Mouse (Mus musculus) MEL (cell line): ENCODE results near the gene St6galnac3. TPM values are rescaled to one million over a fixed set of nuclear protein-coding genes. Genes with fewer than 3 reads are reported as not detected.

ENCODE experiments used
- DNase-seq: peaks from one replicate; pipeline ENCODE4 v3.0.0; 2011; ENCODE audit warnings: low read depth, low spot score
- H3K27ac ChIP-seq: 2 replicates; pipeline ENCODE4 v1.5.1; 2012; ENCODE audit warnings: low read depth, mild to moderate bottlenecking, control low read depth, low read length, moderate library complexity; ENCODE audit not compliant: control insufficient read depth
- H3K27me3 ChIP-seq, 2 experiments: fragments of 150-350 bp in 1 of 2; sonication (generic) in 1 of 2; 2 replicates each; pipeline ENCODE4 v1.6.1; 2012; ENCODE audit warnings: low read length in 2 of 2, mild to moderate bottlenecking in 2 of 2, improper control_type of control experiment in 1 of 2, moderate library complexity in 1 of 2; ENCODE audit not compliant: insufficient read depth in 2 of 2, control insufficient read depth in 1 of 2
- H3K36me3 ChIP-seq, 2 experiments: 2 replicates each; pipeline ENCODE4 v1.6.1; 2012 to 2014; ENCODE audit warnings: low read length in 2 of 2, improper control_type of control experiment in 1 of 2, inconsistent platforms in 1 of 2, mild to moderate bottlenecking in 1 of 2; ENCODE audit not compliant: insufficient read depth in 2 of 2, control insufficient read depth in 1 of 2
- H3K4me1 ChIP-seq, 2 experiments: fragments of 150-350 bp in 1 of 2; sonication (generic) in 1 of 2; 2 replicates each; pipeline ENCODE4 v1.6.1; 2012; ENCODE audit warnings: low read length in 2 of 2, improper control_type of control experiment in 1 of 2, mild to moderate bottlenecking in 1 of 2; ENCODE audit not compliant: insufficient read depth in 2 of 2, control insufficient read depth in 1 of 2
- H3K4me3 ChIP-seq, 2 experiments: fragments of 150-350 bp in 1 of 2; sonication (generic) in 1 of 2; 2 replicates each; pipeline ENCODE4 v1.5.1; 2012; ENCODE audit warnings: low read depth in 2 of 2, low read length in 2 of 2, mild to moderate bottlenecking in 2 of 2, moderate library complexity in 2 of 2, control low read depth in 1 of 2, improper control_type of control experiment in 1 of 2; ENCODE audit not compliant: control insufficient read depth in 1 of 2, insufficient read depth in 1 of 2
- H3K79me2 ChIP-seq: 2 replicates; pipeline ENCODE4 v1.6.1; 2012; ENCODE audit warnings: mild to moderate bottlenecking, low read length, moderate library complexity; ENCODE audit not compliant: control insufficient read depth, poor library complexity, insufficient read depth
- H3K9ac ChIP-seq: 2 replicates; pipeline ENCODE4 v1.6.1; 2012; ENCODE audit warnings: low read depth, mild to moderate bottlenecking, control low read depth, low read length, moderate library complexity; ENCODE audit not compliant: control insufficient read depth, poor library complexity, severe bottlenecking
- H3K9me3 ChIP-seq: fragments of 150-350 bp; sonication (generic); replicated peaks from 2 replicates; pipeline ENCODE4 v1.6.1; 2012; ENCODE audit warnings: mild to moderate bottlenecking, low read length, improper control_type of control experiment, moderate library complexity; ENCODE audit not compliant: insufficient read depth
- CHD1 ChIP-seq: IDR thresholded peaks from 2 replicates; pipeline ENCODE4 v1.6.1; 2012; ENCODE audit warnings: low read depth, mild to moderate bottlenecking, inconsistent platforms, low read length, improper control_type of control experiment
- CTCF ChIP-seq, 3 experiments: IDR thresholded peaks in 2 of 3; conservative IDR thresholded peaks in 1 of 3; 2 replicates each; pipeline ENCODE4 v1.5.1; 2011 to 2012; ENCODE audit warnings: low read length in 3 of 3, low read depth in 2 of 3, mild to moderate bottlenecking in 2 of 3, improper control_type of control experiment in 1 of 3, inconsistent platforms in 1 of 3, mixed read lengths in 1 of 3, moderate library complexity in 1 of 3; ENCODE audit not compliant: control insufficient read depth in 1 of 3, insufficient read depth in 1 of 3, poor library complexity in 1 of 3, severe bottlenecking in 1 of 3
- E2F4 ChIP-seq: IDR thresholded peaks from 2 replicates; pipeline ENCODE4 v1.6.1; 2011; ENCODE audit warnings: low read depth, low read length, improper control_type of control experiment, borderline replicate concordance
- ELF1 ChIP-seq: IDR thresholded peaks from 2 replicates; pipeline ENCODE4 v1.6.1; 2014; ENCODE audit warnings: low read depth, mild to moderate bottlenecking, inconsistent platforms, low read length, improper control_type of control experiment, moderate library complexity
- GABPA ChIP-seq: IDR thresholded peaks from 2 replicates; pipeline ENCODE4 v1.6.1; 2012; ENCODE audit warnings: low read depth, mild to moderate bottlenecking, inconsistent platforms, low read length, improper control_type of control experiment, moderate library complexity
- KAT2A ChIP-seq: conservative IDR thresholded peaks from 2 replicates; pipeline ENCODE4 v1.6.1; 2012; ENCODE audit warnings: low read depth, low read length, improper control_type of control experiment, inconsistent platforms
- MAZ ChIP-seq: IDR thresholded peaks from 2 replicates; pipeline ENCODE4 v1.6.1; 2012; ENCODE audit warnings: low read depth, mild to moderate bottlenecking, inconsistent platforms, low read length, improper control_type of control experiment
- MEF2A ChIP-seq: IDR thresholded peaks from 2 replicates; pipeline ENCODE4 v1.6.1; 2014; ENCODE audit warnings: low read depth, mild to moderate bottlenecking, inconsistent platforms, low read length, improper control_type of control experiment; ENCODE audit not compliant: poor library complexity, insufficient replicate concordance, severe bottlenecking; ENCODE audit errors: extremely low read depth
- MYB ChIP-seq: IDR thresholded peaks from 2 replicates; pipeline ENCODE4 v1.6.1; 2011; ENCODE audit warnings: mild to moderate bottlenecking, low read depth, low read length, improper control_type of control experiment
- NRF1 ChIP-seq: IDR thresholded peaks from 2 replicates; pipeline ENCODE4 v1.6.1; 2014; ENCODE audit warnings: low read depth, mild to moderate bottlenecking, inconsistent platforms, low read length, improper control_type of control experiment, moderate library complexity; ENCODE audit not compliant: poor library complexity, insufficient read depth, severe bottlenecking
- POLR2A ChIP-seq, 2 experiments: IDR thresholded peaks; 2 replicates each; pipeline ENCODE4 v1.6.1; 2011 to 2012; ENCODE audit warnings: low read length in 2 of 2, mild to moderate bottlenecking in 2 of 2, control low read depth in 1 of 2, improper control_type of control experiment in 1 of 2, low read depth in 1 of 2, moderate library complexity in 1 of 2; ENCODE audit not compliant: control insufficient read depth in 1 of 2, insufficient read depth in 1 of 2, poor library complexity in 1 of 2
- POLR2AphosphoS2 ChIP-seq: IDR thresholded peaks from 2 replicates; pipeline ENCODE4 v1.6.1; 2011; ENCODE audit warnings: low read length, improper control_type of control experiment
- RAD21 ChIP-seq: IDR thresholded peaks from 2 replicates; pipeline ENCODE4 v1.6.1; 2011; ENCODE audit warnings: mild to moderate bottlenecking, low read depth, low read length, improper control_type of control experiment
- RCOR1 ChIP-seq: IDR thresholded peaks from 2 replicates; pipeline ENCODE4 v1.6.1; 2012; ENCODE audit warnings: low read depth, mild to moderate bottlenecking, inconsistent platforms, low read length, improper control_type of control experiment
- SIN3A ChIP-seq: IDR thresholded peaks from 2 replicates; pipeline ENCODE4 v1.6.1; 2012; ENCODE audit warnings: low read length, improper control_type of control experiment, inconsistent platforms
- SMC3 ChIP-seq: IDR thresholded peaks from 2 replicates; pipeline ENCODE4 v1.6.1; 2011; ENCODE audit warnings: low read depth, low read length, improper control_type of control experiment
- TCF12 ChIP-seq: IDR thresholded peaks from 2 replicates; pipeline ENCODE4 v1.6.1; 2014; ENCODE audit warnings: low read depth, mild to moderate bottlenecking, inconsistent platforms, low read length, improper control_type of control experiment, moderate library complexity
- UBTF ChIP-seq: IDR thresholded peaks from 2 replicates; pipeline ENCODE4 v1.6.1; 2012; ENCODE audit warnings: low read depth, mild to moderate bottlenecking, inconsistent platforms, low read length, improper control_type of control experiment, moderate library complexity, borderline replicate concordance; ENCODE audit not compliant: insufficient read depth
- USF1 ChIP-seq: IDR thresholded peaks from 2 replicates; pipeline ENCODE4 v1.6.1; 2014; ENCODE audit warnings: low read depth, mild to moderate bottlenecking, inconsistent platforms, low read length, improper control_type of control experiment, moderate library complexity
- ZC3H11A ChIP-seq: IDR thresholded peaks from 2 replicates; pipeline ENCODE4 v1.6.1; 2012; ENCODE audit warnings: low read depth, mild to moderate bottlenecking, inconsistent platforms, low read length, improper control_type of control experiment
- ZKSCAN1 ChIP-seq: IDR thresholded peaks from 2 replicates; pipeline ENCODE4 v1.6.1; 2012; ENCODE audit warnings: low read depth, mild to moderate bottlenecking, inconsistent platforms, low read length, improper control_type of control experiment, moderate library complexity
- ZNF384 ChIP-seq: IDR thresholded peaks from 2 replicates; pipeline ENCODE4 v1.6.1; 2012; ENCODE audit warnings: low read depth, mild to moderate bottlenecking, inconsistent platforms, low read length, improper control_type of control experiment
- polyA plus RNA-seq, 2 experiments: library from polyadenylated mRNA; stranded (reverse) in 1 of 2; unstranded in 1 of 2; fragments of >175 nt in 1 of 2; fragments of >200 nt in 1 of 2; gene quantifications; 2 replicates each; pipeline versions ENCODE4 v1.2.1 to v1.2.4; 2012; ENCODE audit warnings: low replicate concordance in 2 of 2, low read depth in 1 of 2; ENCODE audit not compliant: insufficient read length in 2 of 2, insufficient read depth in 1 of 2, missing spikeins in 1 of 2
- total RNA-seq: library from RNA; depleted of rRNA; stranded (reverse); fragments of 300-350 nt; gene quantifications from 2 replicates; pipeline ENCODE4 v1.2.3, GENCODE M21; 2012

Gene St6galnac3
- total and polyA plus RNA-seq, 3 experiments, result 7.8 to 11.4 TPM; not detected in 1

GRCm38 (mm10) chr3:153323446-153323845 is 401.5 kb downstream of the St6galnac3 start:
- no peak for DNase-seq
- no peaks in the 10 kb centered on the region for H3K27me3 ChIP-seq
- no peaks in the 10 kb centered on the region for H3K79me2 ChIP-seq
- no peaks in the 10 kb centered on the region for H3K4me1 ChIP-seq
- no peak overlapping the region for H3K27ac ChIP-seq
- TF ChIP-seq ZKSCAN1 (no peak), RCOR1 (no peak), POLR2A (IDR thresholded peaks at IDR 0.05; ENCODE audit: control insufficient read depth in 1 of 2, insufficient read depth in 1 of 2, low read depth in 1 of 2, low read length in 2 of 2, poor library complexity in 1 of 2) (no peak), KAT2A (no peak), MYB (no peak), E2F4 (no peak)
- no peak overlapping the region for H3K4me3 ChIP-seq
- no peaks in the 10 kb centered on the region for H3K36me3 ChIP-seq
- H3K9me3 ChIP-seq, result no peaks in the 10 kb centered on the region
- H3K9ac ChIP-seq, result no peak overlapping the region

GRCm38 (mm10) chr3:153313583-153313982 is 411.4 kb downstream of the St6galnac3 start:
- Histone ChIP-seq H3K27ac (no peak overlapping the region), H3K9me3 (no peaks in the 10 kb centered on the region), H3K4me3 (no peak overlapping the region), H3K4me1 (peaks cover 0 to 3% of the 10 kb centered on the region in 2 experiments; a peak in 1 of 4 replicates), H3K36me3 (peaks cover 0 to 2% of the 10 kb centered on the region in 2 experiments; a peak in 1 of 4 replicates), H3K27me3 (no peaks in the 10 kb centered on the region), H3K9ac (no peak overlapping the region), H3K79me2 (no peaks in the 10 kb centered on the region)
- TF ChIP-seq ZC3H11A (no peak), MEF2A (no peak), TCF12 (no peak), RAD21 (no peak), E2F4 (no peak), CTCF (IDR thresholded peaks at IDR 0.05 in 2 of 3, conservative IDR thresholded peaks at IDR 0.05 in 1 of 3; ENCODE audit: control insufficient read depth in 1 of 3, insufficient read depth in 1 of 3, low read depth in 2 of 3, low read length in 3 of 3, poor library complexity in 1 of 3, severe bottlenecking in 1 of 3) (no peak), MYB (no peak), POLR2AphosphoS2 (no peak), SIN3A (no peak), MAZ (no peak), NRF1 (no peak), USF1 (no peak), ZKSCAN1 (no peak), GABPA (no peak), SMC3 (no peak), ELF1 (no peak), CHD1 (no peak), ZNF384 (no peak), UBTF (no peak)
- DNase-seq, result peak; percentile 12
